Mouse (Mus musculus): Measurements from ENCODE around the gene Crtc1. TPM values are rescaled to one million over a fixed set of nuclear protein-coding genes. Genes with fewer than 3 reads are reported as not detected.

Gene Crtc1
- polyA plus RNA-seq (2017; shearing (Covaris generic)), result 11.2 TPM

DNA sequence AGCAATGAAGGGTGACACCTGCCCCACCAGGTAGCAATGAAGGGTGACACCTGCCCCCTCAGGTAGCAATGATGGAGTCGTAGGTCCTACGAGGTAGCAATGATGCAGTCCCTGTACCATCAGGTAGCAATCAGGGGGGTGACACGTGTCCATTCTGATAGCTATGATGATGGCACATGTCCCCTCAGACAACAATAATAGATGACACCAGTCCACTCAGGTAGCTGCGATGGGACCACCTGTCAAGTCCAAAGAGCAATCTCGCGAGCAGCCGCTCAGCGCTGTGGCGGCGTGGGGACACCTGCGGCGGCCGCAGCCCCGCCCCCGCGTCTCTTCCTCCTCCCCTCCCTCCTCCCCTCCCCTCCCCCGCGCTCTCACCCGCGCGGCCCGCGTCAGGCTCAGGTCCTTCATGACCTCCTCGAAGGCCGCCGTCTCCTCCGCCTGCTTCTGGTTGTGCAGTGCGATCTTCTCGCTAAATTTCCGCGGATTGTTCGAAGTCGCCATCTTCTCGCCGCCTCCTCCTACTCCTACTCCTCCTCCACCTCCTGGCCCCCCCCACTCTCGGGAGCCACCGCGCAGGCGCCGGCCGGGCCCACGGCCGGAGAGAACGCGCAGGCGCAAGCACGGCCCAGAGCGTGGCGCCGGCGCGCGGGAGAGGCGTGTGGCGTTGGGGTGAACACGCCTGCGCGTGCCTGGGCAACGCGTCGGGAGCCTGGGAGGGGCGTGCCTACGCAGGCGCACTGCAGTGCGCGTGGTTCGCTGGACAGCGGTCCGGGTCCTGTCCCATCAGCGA, at the start of gene Crtc1:
Gene Crtc1 (minus strand): TSS at position 525 of the 793 bp plus-strand sequence.

DNA sequence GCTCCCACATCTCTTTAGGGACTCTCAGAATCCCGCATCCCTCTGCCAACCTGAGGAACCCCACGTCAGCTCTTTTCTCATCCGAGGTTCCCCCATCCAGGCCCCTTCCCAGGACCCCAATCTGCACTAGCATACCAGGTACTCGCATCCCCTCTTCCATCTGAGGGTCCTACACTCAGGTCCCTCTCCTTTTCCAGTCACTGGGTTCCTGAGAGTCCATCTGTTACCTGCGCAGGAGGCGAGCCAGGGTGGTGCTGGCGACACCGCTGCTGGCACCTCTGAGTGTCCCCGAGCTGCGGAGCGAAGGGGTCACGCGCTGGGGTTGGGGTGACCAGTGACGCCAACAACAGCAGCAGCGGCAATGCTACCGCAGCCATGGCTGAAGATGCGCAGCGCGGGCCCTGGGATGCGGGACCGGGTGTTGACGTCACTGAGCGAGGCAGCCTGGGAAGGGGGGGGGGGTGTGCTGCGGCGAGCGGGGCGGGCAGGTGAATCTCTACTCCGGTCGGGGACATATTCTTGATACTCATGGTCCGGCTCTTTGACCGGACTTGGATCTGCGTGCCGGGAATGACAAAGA, 47.7 kb upstream of the Crtc1 start, which contains the start of gene Tmem59l:
Gene Tmem59l (minus strand): TSS at position 418 of the 580 bp plus-strand sequence.

GRCm38 (mm10) chr8:70476333-70477268, 37.2 kb upstream of the Crtc1 start, which contains the start of gene Klhl26:
Gene Klhl26 (minus strand): TSS chr8:70476968.

GRCm38 (mm10) chr8:70373397-70374317, 65.7 kb downstream of the Crtc1 start, which contains the start of gene Comp:
Gene Comp (plus strand): TSS chr8:70373558.

DNA sequence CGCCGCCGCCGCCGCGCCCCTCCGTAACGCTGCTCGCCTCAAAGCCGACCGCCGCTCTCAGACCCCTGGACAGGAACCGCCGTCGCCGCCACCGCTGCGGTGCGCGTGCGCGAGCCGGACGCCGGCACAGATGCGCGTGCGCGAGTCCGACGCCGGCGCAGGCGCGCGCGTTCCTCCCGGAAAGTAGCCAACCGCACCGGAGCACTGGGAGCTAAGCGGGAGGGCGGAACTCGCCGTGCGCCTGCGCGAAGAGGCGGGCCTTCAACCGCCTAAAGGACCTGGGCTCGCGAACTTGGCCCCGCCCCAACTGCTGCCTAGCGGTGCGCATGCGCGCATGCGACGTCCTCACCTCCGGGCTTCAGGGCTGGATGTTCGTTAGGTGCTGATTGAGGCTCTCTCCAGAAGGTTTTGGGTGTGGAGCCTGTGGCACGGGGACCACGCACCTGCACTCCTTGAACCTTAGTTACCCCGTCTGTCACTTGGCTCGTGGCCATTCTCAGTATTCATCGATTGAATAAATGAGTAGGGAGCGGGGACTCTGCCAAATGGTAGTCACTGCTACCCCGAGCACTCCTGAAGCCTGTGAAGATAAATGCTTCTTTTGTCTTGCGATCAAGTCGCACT, 86.1 kb downstream of the Crtc1 start, which contains the start of gene Upf1:
Gene Upf1 (minus strand): TSS at position 85 of the 624 bp plus-strand sequence.

Other genes starting within 250 kb of the Crtc1 start
- 8.4 TPM for gene Slc25a42, start 227.3 kb downstream of the Crtc1 start, polyA plus RNA-seq (2017; shearing (Covaris generic))
- 27.2 TPM for gene Sugp2, start 205.4 kb downstream of the Crtc1 start, polyA plus RNA-seq (2017; shearing (Covaris generic))
- 7.6 TPM for gene Armc6, start 205.1 kb downstream of the Crtc1 start, polyA plus RNA-seq (2017; shearing (Covaris generic))
- 0.54 TPM for gene Homer3, start 156.8 kb downstream of the Crtc1 start, polyA plus RNA-seq (2017; shearing (Covaris generic))
- 46.0 TPM for gene Ddx49, start 137.1 kb downstream of the Crtc1 start, polyA plus RNA-seq (2017; shearing (Covaris generic))
- gene Cope, start 137.1 kb downstream of the Crtc1 start, polyA plus RNA-seq (2017; shearing (Covaris generic)), result 214 TPM
- gene Cers1, start 123.8 kb downstream of the Crtc1 start, polyA plus RNA-seq (2017; shearing (Covaris generic)), result not detected
- 0.46 TPM for gene Gdf1, start 109.8 kb downstream of the Crtc1 start, polyA plus RNA-seq (2017; shearing (Covaris generic))
- gene Upf1, start 86.3 kb downstream of the Crtc1 start, polyA plus RNA-seq (2017; shearing (Covaris generic)), result 66.6 TPM
- gene Comp, start 66.0 kb downstream of the Crtc1 start, polyA plus RNA-seq (2017; shearing (Covaris generic)), result 1.2 TPM
- gene Klhl26, start 37.4 kb upstream of the Crtc1 start, polyA plus RNA-seq (2017; shearing (Covaris generic)), result 11.5 TPM
- not detected for gene Tmem59l, start 47.8 kb upstream of the Crtc1 start, polyA plus RNA-seq (2017; shearing (Covaris generic))
- not detected for gene Crlf1, start 53.6 kb upstream of the Crtc1 start, polyA plus RNA-seq (2017; shearing (Covaris generic))
- 64.7 TPM for gene Rex1bd, start 67.2 kb upstream of the Crtc1 start, polyA plus RNA-seq (2017; shearing (Covaris generic))
- gene Uba52, start 71.2 kb upstream of the Crtc1 start, polyA plus RNA-seq (2017; shearing (Covaris generic)), result 1,340 TPM
- 349 TPM for gene Fkbp8, start 88.1 kb upstream of the Crtc1 start, polyA plus RNA-seq (2017; shearing (Covaris generic))
- 64.6 TPM for gene Kxd1, start 88.4 kb upstream of the Crtc1 start, polyA plus RNA-seq (2017; shearing (Covaris generic))
- gene Ell, start 99.9 kb upstream of the Crtc1 start, polyA plus RNA-seq (2017; shearing (Covaris generic)), result 37.6 TPM
- 84.8 TPM for gene Isyna1, start 154.8 kb upstream of the Crtc1 start, polyA plus RNA-seq (2017; shearing (Covaris generic))
- gene Ssbp4, start 169.3 kb upstream of the Crtc1 start, polyA plus RNA-seq (2017; shearing (Covaris generic)), result 113 TPM
- gene Lrrc25, start 176.6 kb upstream of the Crtc1 start, polyA plus RNA-seq (2017; shearing (Covaris generic)), result 0.26 TPM
- not detected for gene Gdf15, start 192.9 kb upstream of the Crtc1 start, polyA plus RNA-seq (2017; shearing (Covaris generic))
- gene Pgpep1, start 220.8 kb upstream of the Crtc1 start, polyA plus RNA-seq (2017; shearing (Covaris generic)), result 1.1 TPM
- 250 TPM for gene Lsm4, start 233.7 kb upstream of the Crtc1 start, polyA plus RNA-seq (2017; shearing (Covaris generic))